ENCODE assay signal across 12 mouse cellular contexts in genomic region chr11:74499521-74500099, GRCm38 (mm10).
DNase-seq lines count a peak whose midpoint lies in the region; ATAC-seq lines count a peak whose summit lies in the region.
"Had no signal": no experiment of that assay in that cellular context is flagged by ENCODE, and none has a peak within 500 bp of the region (broad histone marks: within the 10 kb centered on the region; RNA-seq: fewer than 3 reads in every experiment).

No protein-coding gene starts in this region.

- no peaks in the 10 kb centered on the region for H3K36me3 ChIP-seq in kidney, embryonic 15.5 days
- H3K36me3 ChIP-seq in heart, embryonic 12.5 days = no peaks in the 10 kb centered on the region
- H3K36me3 ChIP-seq in liver, embryonic 11.5 days (ENCODE audit: control insufficient read depth, insufficient read depth, low read length) = no peaks in the 10 kb centered on the region

- H3K4me2 ChIP-seq in kidney, embryonic 15.5 days = no peak overlapping the region
- no peak overlapping the region for H3K4me2 ChIP-seq in heart, embryonic 12.5 days
- no peak overlapping the region for H3K4me2 ChIP-seq in liver, embryonic 11.5 days

- peak overlapping the region; percentile 22; the same call in 1 of the 2 replicates for H3K27ac ChIP-seq in kidney, embryonic 15.5 days
- no peak overlapping the region; the same call in 1 of the 2 replicates for H3K27ac ChIP-seq in heart, embryonic 12.5 days (ENCODE audit: poor library complexity, severe bottlenecking)
- H3K27ac ChIP-seq in liver, embryonic 11.5 days (ENCODE audit: low read depth, low read length) = no peak overlapping the region
- H3K27ac ChIP-seq: macrophage had no signal

- DNase-seq in kidney, postnatal 10 days = no peak
- DNase-seq in MN1 (ENCODE audit: low spot score) = peak; percentile 63
- peak; percentile 29 for DNase-seq in embryo, embryonic 10 days (ENCODE audit: low spot score)
- DNase-seq in ovary, adult 18-20 months (ENCODE audit: low spot score) = no peak
- no peak for DNase-seq in liver, embryonic 11.5 days (ENCODE audit: low spot score)
- DNase-seq: adrenal gland, adult 2 months; cerebellum, adult 9-10 months; forebrain, postnatal 0 days; gastrocnemius, postnatal 36 days had no signal

- 39% methylated on average over 8 of the region's 8 CpGs for WGBS in kidney, embryonic 15.5 days
- WGBS in heart, embryonic 12.5 days = 43% methylated on average over 8 of the region's 8 CpGs
- 58% methylated on average over 8 of the region's 8 CpGs for WGBS in liver, embryonic 11.5 days

- no peak overlapping the region for H3K4me3 ChIP-seq in kidney, embryonic 15.5 days (replicated peaks)
- no peak overlapping the region for H3K4me3 ChIP-seq in heart, embryonic 12.5 days
- no peak overlapping the region for H3K4me3 ChIP-seq in liver, embryonic 11.5 days (ENCODE audit: low read depth, low read length)

- H3K9me3 ChIP-seq in kidney, embryonic 15.5 days (replicated peaks) = no peaks in the 10 kb centered on the region
- no peaks in the 10 kb centered on the region for H3K9me3 ChIP-seq in heart, embryonic 12.5 days (replicated peaks)
- H3K9me3 ChIP-seq in liver, embryonic 11.5 days (ENCODE audit: control insufficient read depth, low read length) = no peaks in the 10 kb centered on the region

- H3K27me3 ChIP-seq in kidney, embryonic 15.5 days = no peaks in the 10 kb centered on the region
- no peaks in the 10 kb centered on the region for H3K27me3 ChIP-seq in heart, embryonic 12.5 days (replicated peaks)
- H3K27me3 ChIP-seq in liver, embryonic 11.5 days (replicated peaks; ENCODE audit: control insufficient read depth, insufficient read depth, low read length) = no peaks in the 10 kb centered on the region

- peaks cover 25% of the 10 kb centered on the region for H3K4me1 ChIP-seq in kidney, embryonic 15.5 days
- peaks cover 31% of the 10 kb centered on the region for H3K4me1 ChIP-seq in heart, embryonic 12.5 days (replicated peaks)
- H3K4me1 ChIP-seq in liver, embryonic 11.5 days (replicated peaks; ENCODE audit: control insufficient read depth, insufficient read depth, low read length) = no peaks in the 10 kb centered on the region

- H3K9ac ChIP-seq in kidney, embryonic 15.5 days = no peak overlapping the region
- H3K9ac ChIP-seq in heart, embryonic 12.5 days = 0 out of 2 replicates have a peak overlapping the region, but pooled peaks have one; percentile 5
- no peak overlapping the region for H3K9ac ChIP-seq in liver, embryonic 11.5 days (ENCODE audit: low read depth, low read length)
- H3K9ac ChIP-seq: forebrain, postnatal 0 days had no signal

- peak; percentile 46; the same call in 1 of the 2 replicates for ATAC-seq in kidney, embryonic 15.5 days (replicated peaks; ENCODE audit: low FRiP score)
- 0 out of 2 replicates have a peak, but pooled peaks have one; percentile 22 for ATAC-seq in heart, embryonic 12.5 days (ENCODE audit: insufficient number of reproducible peaks, low FRiP score)
- no peak for ATAC-seq in liver, embryonic 11.5 days (replicated peaks; ENCODE audit: low FRiP score)
- ATAC-seq: forebrain, postnatal 0 days had no signal

Comparison
In these comparisons a context has a peak if more than half of its experiments do, and no peak if none do; other contexts are left out.
1. DNase-seq: peak in MN1 (single experiment) and embryo, embryonic 10 days (single experiment); none in kidney, postnatal 10 days (single experiment), ovary, adult 18-20 months (single experiment) and liver, embryonic 11.5 days (single experiment).